Mouse (Mus musculus) cerebellum, adult 18-20 months (tissue): ENCODE measurements at regions not wholly inside any gene's neighbourhood (a gene's known extent, or its start where the extent isn't known, plus 50 kb on each side); places are given as distances from the start of the nearest gene placed in this dataset.

Experiments used
- DNase-seq, 2 experiments: peaks; one replicate each; pipeline ENCODE4 v3.0.0; 2021

GRCm38 (mm10) chr12:70523379-70523778 lies 70.5 kb downstream of the Tmx1 start:
- DNase-seq: no peak

DNA sequence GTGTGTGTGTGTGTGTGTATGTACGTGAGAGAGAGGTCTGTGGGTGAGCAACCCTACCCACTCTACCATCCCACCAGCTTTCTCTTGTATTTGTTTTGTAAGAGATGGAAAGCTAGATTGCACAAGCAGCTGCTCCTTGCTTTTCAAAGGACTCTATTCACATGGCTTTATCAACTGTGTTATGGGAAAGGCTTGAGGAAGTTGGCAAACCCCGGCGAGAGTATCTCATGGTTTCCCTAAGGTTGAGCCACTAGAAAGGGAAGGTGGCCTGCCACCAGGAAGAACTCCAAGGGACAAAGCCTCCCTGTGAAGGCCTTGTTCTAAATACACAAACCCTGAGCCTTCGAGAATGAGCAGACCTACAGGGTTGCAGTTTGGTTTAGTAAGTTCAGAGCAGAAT lies 71.8 kb downstream of the Tmx1 start:
- no peak for DNase-seq

- DNase-seq: no peak
These were observed 78.8 kb downstream of the Tmx1 start for GRCm38 (mm10) chr12:70531661-70532060.

- no peak for DNase-seq
These were observed 79.3 kb downstream of the Tmx1 start for GRCm38 (mm10) chr12:70532225-70532624.

GRCm38 (mm10) chr12:70532843-70533242 lies 79.9 kb downstream of the Tmx1 start:
- DNase-seq: no peak

GRCm38 (mm10) chr12:70533375-70533935 lies 80.6 kb downstream of the Tmx1 start:
- no peak for DNase-seq

DNA sequence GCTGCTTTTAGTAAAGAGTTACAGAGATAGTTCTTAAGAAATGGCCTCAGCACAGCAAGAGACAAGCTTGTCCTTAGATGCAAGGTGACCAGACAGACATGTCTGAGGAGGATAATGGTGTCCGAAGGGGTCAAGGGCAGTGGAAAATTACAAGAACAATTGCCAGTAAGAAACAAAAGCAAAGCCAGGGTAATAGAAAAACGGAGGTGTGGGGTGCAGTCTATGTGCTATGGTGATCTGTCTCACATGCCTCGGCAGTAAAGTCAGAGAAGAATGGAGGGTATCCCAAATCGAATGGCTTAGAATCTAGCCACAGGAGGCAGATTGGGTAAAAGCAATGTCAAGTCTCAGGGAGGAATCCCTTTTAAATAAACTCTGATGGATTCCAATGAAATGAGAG lies 86.2 kb downstream of the Tmx1 start:
- no peak for DNase-seq

DNA sequence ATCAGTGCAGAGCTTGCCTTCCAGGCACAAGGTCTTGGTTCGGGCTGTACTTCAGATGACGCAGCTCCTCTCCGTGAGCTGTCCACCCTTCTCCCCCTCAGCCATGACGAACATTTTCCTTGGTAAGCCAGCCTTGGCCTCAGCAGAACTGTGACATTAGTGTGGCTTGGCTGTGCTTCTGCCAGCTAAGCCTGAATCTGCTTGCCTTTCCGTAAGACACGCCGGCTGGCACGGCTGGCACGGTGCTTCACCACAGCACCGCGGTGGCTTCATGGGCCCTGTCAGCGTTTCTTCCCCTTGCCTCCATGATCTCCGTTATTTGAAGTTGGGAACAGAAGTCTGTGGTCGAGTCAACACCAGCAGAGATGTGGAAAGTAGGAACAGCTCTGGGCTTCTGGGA lies 87.0 kb downstream of the Tmx1 start:
- DNase-seq: no peak

DNA sequence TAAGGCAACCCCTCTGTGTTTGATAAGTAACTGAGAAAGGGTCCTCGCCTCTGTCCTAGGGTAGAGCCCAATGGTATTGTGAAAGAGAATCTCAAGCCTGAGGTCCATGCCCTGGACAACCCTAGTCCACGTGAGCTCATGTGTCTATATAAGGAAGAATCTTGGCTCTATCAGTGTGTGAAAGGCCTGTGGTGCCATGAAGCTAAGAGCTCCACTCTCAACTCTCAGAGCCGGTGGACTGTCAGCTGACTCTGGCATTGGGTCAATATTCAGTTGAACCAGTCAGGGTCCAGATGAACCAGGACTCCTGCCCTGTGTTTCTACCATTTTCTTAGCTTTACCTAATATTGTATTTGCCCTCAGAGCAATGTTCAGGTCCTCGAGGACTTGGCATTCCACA lies 88.5 kb downstream of the Tmx1 start:
- DNase-seq: no peak

GRCm38 (mm10) chr12:70543299-70543698 lies 90.4 kb downstream of the Tmx1 start:
- no peak for DNase-seq

DNA sequence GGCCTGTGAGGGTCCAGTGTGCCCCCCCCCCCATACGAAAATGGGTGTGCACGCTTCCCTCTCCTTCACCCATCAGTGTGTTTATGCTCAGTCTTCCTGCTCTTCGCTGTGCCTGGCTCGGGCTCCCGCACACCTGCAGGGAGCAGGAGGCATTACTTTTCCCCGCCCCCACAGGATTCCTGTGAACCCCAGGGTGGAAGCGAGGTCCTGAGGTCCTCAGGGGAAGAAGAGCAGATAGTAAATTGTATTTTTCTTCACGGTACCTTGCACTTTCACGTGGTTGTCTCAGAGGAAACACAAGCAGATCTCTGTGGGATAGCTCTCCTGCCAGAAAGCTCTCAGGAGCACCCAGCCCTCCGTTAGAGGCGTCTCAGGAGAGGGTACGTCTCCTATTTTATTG lies 91.4 kb downstream of the Tmx1 start:
- no peak for DNase-seq

- no peak for DNase-seq
These were observed 92.1 kb downstream of the Tmx1 start for GRCm38 (mm10) chr12:70544850-70545510.

DNA sequence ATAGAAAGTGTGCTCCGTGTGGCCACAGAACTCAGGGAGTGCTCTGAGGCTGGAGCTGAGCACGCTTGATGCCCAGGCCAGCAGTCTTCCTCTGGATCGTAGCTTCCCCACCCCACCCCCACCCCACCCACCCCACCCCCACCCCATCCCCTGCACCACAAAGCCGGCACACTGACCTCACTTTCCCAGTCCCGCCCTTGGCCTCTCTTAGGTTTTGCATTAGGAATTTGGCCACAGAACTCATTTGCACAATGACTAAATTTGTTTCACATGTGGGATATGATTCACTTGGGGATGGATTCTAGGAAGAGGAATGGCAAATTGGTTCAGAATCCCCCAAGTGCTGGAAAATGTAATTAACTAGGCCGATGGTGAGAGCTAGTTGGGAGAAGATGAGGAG lies 94.3 kb downstream of the Tmx1 start:
- DNase-seq: no peak

DNA sequence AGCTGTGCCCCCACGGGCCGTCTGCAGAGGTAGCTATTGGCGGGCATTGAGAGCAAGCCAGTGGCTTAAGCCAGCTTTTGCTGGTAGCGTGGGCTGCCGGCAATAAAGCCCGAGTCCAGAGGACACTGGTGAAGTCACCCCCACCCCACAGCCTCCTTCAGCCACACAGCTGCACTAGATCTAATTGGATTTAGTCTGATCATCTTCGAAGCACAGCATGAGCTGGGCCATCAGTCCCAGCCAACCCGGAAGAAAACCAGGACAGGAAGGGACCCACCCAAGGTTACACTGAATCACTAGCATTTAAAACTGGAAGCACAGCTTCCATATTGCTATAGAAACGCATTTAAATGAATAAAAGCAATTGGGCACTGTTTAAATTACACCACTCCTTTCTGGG lies 96.4 kb downstream of the Tmx1 start:
- no peak for DNase-seq

DNA sequence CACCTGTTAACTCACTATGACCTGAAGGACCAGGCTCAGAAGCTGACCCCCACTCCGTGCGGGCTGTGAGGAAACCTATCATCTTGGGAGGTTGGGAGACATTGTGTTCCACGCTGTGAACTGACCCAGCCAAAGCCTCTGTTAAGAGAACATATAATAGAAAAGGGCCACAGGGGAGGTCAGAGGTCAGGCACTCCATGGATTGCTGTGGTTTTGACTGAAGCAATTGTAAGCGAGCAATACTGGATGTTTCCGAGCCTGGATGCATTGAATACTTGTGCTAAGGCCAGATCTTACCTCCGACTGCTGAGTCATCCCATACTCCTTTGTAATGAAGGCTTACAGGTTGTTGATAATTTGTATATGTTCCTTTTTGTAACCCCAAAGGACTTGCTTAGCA lies 101.0 kb downstream of the Tmx1 start:
- DNase-seq: no peak

DNA sequence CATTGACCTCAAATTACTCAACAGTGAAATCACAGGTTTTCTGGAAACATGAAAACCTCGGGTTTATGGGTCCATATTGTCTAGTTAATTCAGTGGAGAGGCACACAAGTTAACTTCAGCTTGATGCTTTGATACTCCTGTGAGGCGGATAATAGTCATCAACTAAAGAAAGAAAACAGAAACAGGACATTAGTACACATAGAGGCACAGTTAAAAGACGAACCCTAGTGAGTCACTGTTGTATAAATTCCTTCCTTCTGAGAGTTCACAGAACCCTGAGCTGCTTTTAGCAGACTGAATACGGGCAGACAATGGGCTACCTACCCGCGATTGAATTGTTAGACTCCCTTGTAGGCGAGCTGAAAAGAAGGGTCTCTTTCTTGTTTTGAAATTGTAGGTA lies 101.7 kb downstream of the Tmx1 start:
- DNase-seq: no peak

- DNase-seq: no peak
These were observed 102.8 kb downstream of the Tmx1 start for GRCm38 (mm10) chr12:70555723-70556122.

DNA sequence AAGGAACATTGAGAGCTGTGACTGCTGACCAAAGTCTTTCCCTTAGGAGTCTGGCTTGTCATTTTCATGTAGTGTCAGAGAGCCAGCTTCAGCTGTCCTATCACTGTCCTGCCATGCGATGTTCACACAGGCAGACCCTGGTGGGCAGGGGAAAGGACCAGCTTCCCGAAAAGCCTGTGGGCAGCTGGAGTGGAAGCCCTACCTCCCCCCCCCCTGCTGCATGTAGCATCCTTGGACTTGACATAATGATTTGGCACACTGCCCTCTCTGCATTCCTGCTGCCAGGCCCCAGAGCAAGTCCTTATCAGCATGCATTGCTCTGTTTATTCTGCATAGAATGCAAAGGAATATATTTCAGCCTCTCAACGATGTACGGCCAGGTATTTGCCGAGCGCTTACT lies 103.9 kb downstream of the Tmx1 start:
- no peak for DNase-seq

- DNase-seq: no peak
These were observed 110.6 kb downstream of the Tmx1 start for GRCm38 (mm10) chr12:70563446-70563845.

GRCm38 (mm10) chr12:70575665-70576064 lies 122.8 kb downstream of the Tmx1 start:
- no peak for DNase-seq

- no peak for DNase-seq
These were observed 124.9 kb downstream of the Tmx1 start for GRCm38 (mm10) chr12:70577769-70578168.

DNA sequence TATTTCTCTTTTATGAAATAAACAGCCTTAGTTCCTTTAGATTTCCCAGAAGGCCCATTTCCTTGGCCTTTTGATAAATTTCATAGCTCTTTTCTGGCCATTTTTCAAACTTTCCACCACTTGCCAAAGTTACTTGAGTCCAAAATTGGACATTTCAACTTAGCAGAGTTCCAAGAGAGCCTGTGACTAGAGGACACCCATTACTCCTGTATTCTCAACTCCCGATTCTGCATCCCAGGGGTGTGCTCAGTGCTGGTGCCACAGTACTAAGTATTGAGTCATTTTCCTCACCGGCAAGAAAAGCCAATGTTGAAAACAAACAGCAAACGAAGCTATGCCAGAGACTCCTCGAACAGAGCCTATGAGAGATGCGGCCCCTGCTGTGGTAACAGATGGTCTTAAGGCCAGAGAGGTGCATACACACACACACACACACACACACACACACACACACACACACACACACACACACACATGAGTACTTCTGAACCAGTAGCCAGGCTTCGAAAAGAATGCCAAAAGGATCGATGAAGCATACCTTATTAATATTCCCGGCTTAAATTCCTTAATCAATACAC lies 126.5 kb downstream of the Tmx1 start:
- DNase-seq: peak; percentile 82 to 84

DNA sequence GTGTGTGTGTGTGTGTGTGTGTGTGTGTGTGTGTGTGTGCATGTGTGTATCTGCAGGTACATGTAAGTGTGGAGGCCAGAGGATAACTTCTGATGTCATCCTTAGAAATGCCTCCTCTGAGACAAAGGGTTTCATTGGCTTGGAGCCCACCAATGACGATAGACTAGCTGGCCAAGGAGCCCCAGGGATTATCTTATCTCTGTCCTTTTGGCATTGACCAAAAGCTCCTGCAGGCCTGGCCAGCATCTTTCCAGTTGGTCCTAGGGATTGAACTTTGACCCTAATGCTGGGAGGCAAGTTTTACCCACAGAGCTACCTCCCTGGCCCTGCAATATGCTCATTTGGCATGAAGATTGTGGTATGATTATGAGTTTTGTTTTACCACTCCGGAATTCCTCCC lies 133.3 kb downstream of the Tmx1 start:
- DNase-seq: peak in 1 of 2 experiments; percentile 19

DNA sequence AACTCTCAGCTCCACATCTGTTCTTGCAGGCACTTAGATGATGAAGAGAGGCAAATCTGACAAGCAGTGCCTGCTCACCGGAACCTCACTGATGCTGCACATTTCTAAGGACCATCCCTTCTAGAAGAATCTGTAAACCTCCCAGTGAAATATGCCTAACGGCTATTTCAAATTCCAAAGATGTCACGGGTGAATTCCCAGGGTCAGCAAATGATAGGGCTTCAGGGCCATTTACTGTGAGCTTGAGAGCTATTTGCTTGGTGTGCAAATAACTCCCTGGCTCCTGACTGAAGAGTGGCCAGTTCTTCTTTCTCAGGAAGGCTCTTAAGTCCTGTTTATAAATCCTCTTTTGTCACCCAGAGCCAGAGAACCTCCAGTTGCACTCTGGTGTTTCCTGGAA lies 135.3 kb downstream of the Tmx1 start:
- no peak for DNase-seq

GRCm38 (mm10) chr12:70589315-70589742 lies 136.4 kb downstream of the Tmx1 start:
- DNase-seq: peak; percentile 71 to 72
